Mouse (Mus musculus) embryonic facial prominence, embryonic 13.5 days (tissue): ENCODE results near the gene Cdk5r2. TPM values are rescaled to one million over a fixed set of nuclear protein-coding genes. Genes with fewer than 3 reads are reported as not detected.
"Not testable (repeated sequence)": the region's sequence is repeated elsewhere in the genome, so short reads cannot be mapped to it uniquely, and the experiment has no call there.

Experiments
- ATAC-seq: fragments of 200-750 bp; cut with Nextera tagmentation; 2 replicates; pipeline ENCODE4 v1.8.0; 2017; ENCODE audit warnings: low read depth; ENCODE audit not compliant: insufficient number of reproducible peaks, insufficient read depth, low FRiP score, low TSS enrichment
- H3K27ac ChIP-seq: fragments of 300-500 bp; sonication (generic); 2 replicates; pipeline ENCODE4 v1.5.1; 2015; ENCODE audit warnings: moderate library complexity, mild to moderate bottlenecking, inconsistent platforms
- H3K27me3 ChIP-seq: fragments of 300-500 bp; sonication (generic); 2 replicates; pipeline ENCODE4 v1.6.1; 2015; ENCODE audit warnings: mild to moderate bottlenecking, inconsistent platforms
- H3K36me3 ChIP-seq: fragments of 300-500 bp; sonication (generic); 2 replicates; pipeline ENCODE4 v1.6.1; 2015; ENCODE audit warnings: mild to moderate bottlenecking, inconsistent platforms
- H3K4me1 ChIP-seq: fragments of 300-500 bp; sonication (generic); 2 replicates; pipeline ENCODE4 v1.6.1; 2015; ENCODE audit warnings: inconsistent platforms
- H3K4me2 ChIP-seq: fragments of 300-500 bp; sonication (generic); 2 replicates; pipeline ENCODE4 v1.6.1; 2015; ENCODE audit warnings: moderate library complexity, mild to moderate bottlenecking, inconsistent platforms
- H3K4me3 ChIP-seq: fragments of 300-500 bp; sonication (generic); 2 replicates; pipeline ENCODE4 v1.5.1; 2015; ENCODE audit warnings: mild to moderate bottlenecking, inconsistent platforms
- H3K9ac ChIP-seq: fragments of 300-500 bp; sonication (generic); 2 replicates; pipeline ENCODE4 v1.6.1; 2015; ENCODE audit warnings: mild to moderate bottlenecking, inconsistent platforms
- H3K9me3 ChIP-seq: fragments of 300-500 bp; sonication (generic); 2 replicates; pipeline ENCODE4 v1.6.1; 2016; ENCODE audit warnings: inconsistent platforms
- WGBS: fragments of 180-500 bp; shearing (Covaris S2); methylation state at CpG from one replicate; pipeline ENCODE4 v1.1.7; 2015; ENCODE audit warnings: mixed read lengths; 5-methylcytosine and 5-hydroxymethylcytosine counted together
- polyA plus RNA-seq: library from polyadenylated mRNA; unstranded; fragments of >200 nt; fragmentation: Nextera tagmentation; extraction: Ambion mirVana; gene quantifications from 2 replicates; pipeline ENCODE4 v1.2.1, GENCODE M21; 2015

Gene Cdk5r2
- 0.10 and 0.14 TPM in 2 replicates for polyA plus RNA-seq

- Histone ChIP-seq H3K9me3 (no peaks in the 10 kb centered on the region), H3K4me1 (peaks cover 39% of the 10 kb centered on the region), H3K4me2 (peak within 1 kb of the TSS; percentile 98), H3K9ac (peak within 1 kb of the TSS; percentile 69), H3K36me3 (no peaks in the 10 kb centered on the region), H3K4me3 (peak within 1 kb of the TSS; percentile 65), H3K27ac (no peak within 1 kb of the TSS), H3K27me3 (peaks cover 98% of the 10 kb centered on the region)
- ATAC-seq, result peak; percentile 87
- 2% methylated on average over 39 of the region's 39 CpGs for WGBS
Measured at GRCm38 (mm10) chr1:74854306-74855056, at the start of gene Cdk5r2. Cdk5r2 (plus strand) TSS chr1:74854934.

GRCm38 (mm10) chr1:74805340-74805835, 49.3 kb upstream of the Cdk5r2 start:
- peaks cover 66% of the 10 kb centered on the region for H3K4me1 ChIP-seq
- WGBS, result 8% methylated on average over 4 of the region's 4 CpGs
- ATAC-seq, result no peak
- no peaks in the 10 kb centered on the region for H3K9me3 ChIP-seq
- no peak overlapping the region for H3K4me2 ChIP-seq
- peaks cover 97% of the 10 kb centered on the region for H3K27me3 ChIP-seq
- no peak overlapping the region for H3K4me3 ChIP-seq
- peak overlapping the region; percentile 28; the same call in 1 of the 2 replicates for H3K27ac ChIP-seq
- H3K9ac ChIP-seq, result no peak overlapping the region
- H3K36me3 ChIP-seq, result no peaks in the 10 kb centered on the region

- ATAC-seq, result no peak
- Histone ChIP-seq H3K4me3 (no peak overlapping the region), H3K9me3 (no peaks in the 10 kb centered on the region), H3K27me3 (peaks cover 93% of the 10 kb centered on the region), H3K9ac (no peak overlapping the region), H3K4me1 (peaks cover 62% of the 10 kb centered on the region), H3K4me2 (peak overlapping the region; percentile 62; the same call in 1 of the 2 replicates), H3K27ac (peak overlapping the region; percentile 28; the same call in 1 of the 2 replicates), H3K36me3 (no peaks in the 10 kb centered on the region)
- WGBS, result 8% methylated on average over 5 of the region's 5 CpGs
Measured at GRCm38 (mm10) chr1:74805843-74806242, 48.9 kb upstream of the Cdk5r2 start.

GRCm38 (mm10) chr1:74806360-74807311, 48.1 kb upstream of the Cdk5r2 start:
- peaks cover 93% of the 10 kb centered on the region for H3K27me3 ChIP-seq
- peak overlapping the region; percentile 62 for H3K4me2 ChIP-seq
- peak overlapping the region; percentile 33 for H3K4me3 ChIP-seq
- ATAC-seq, result no peak
- peak overlapping the region; percentile 69 for H3K27ac ChIP-seq
- no peaks in the 10 kb centered on the region for H3K36me3 ChIP-seq
- peak overlapping the region; percentile 49; the same call in 1 of the 2 replicates for H3K9ac ChIP-seq
- H3K9me3 ChIP-seq, result no peaks in the 10 kb centered on the region
- H3K4me1 ChIP-seq, result peaks cover 59% of the 10 kb centered on the region
- under 1% methylated on average over 37 of the region's 38 CpGs for WGBS

GRCm38 (mm10) chr1:74807551-74808071, 47.1 kb upstream of the Cdk5r2 start:
- Histone ChIP-seq H3K4me3 (peak overlapping the region; percentile 33), H3K9me3 (no peaks in the 10 kb centered on the region), H3K27ac (peak overlapping the region; percentile 69), H3K4me1 (peaks cover 56% of the 10 kb centered on the region), H3K9ac (peak overlapping the region; percentile 27; the same call in 1 of the 2 replicates), H3K4me2 (peak overlapping the region; percentile 62), H3K36me3 (no peaks in the 10 kb centered on the region), H3K27me3 (peaks cover 88% of the 10 kb centered on the region)
- WGBS, result 4% methylated on average over 23 of the region's 23 CpGs
- ATAC-seq, result peak; percentile 15; the same call in 1 of the 2 replicates

GRCm38 (mm10) chr1:74808078-74808477, 46.7 kb upstream of the Cdk5r2 start:
- H3K36me3 ChIP-seq, result no peaks in the 10 kb centered on the region
- H3K27ac ChIP-seq, result peak overlapping the region; percentile 69; the same call in 1 of the 2 replicates
- no peaks in the 10 kb centered on the region for H3K9me3 ChIP-seq
- H3K4me1 ChIP-seq, result peaks cover 51% of the 10 kb centered on the region
- under 1% methylated on average over 16 of the region's 16 CpGs for WGBS
- peak overlapping the region; percentile 62 for H3K4me2 ChIP-seq
- ATAC-seq, result peak; percentile 81
- peak overlapping the region; percentile 33 for H3K4me3 ChIP-seq
- H3K9ac ChIP-seq, result peak overlapping the region; percentile 51
- H3K27me3 ChIP-seq, result peaks cover 83% of the 10 kb centered on the region

- H3K36me3 ChIP-seq, result no peaks in the 10 kb centered on the region
- ATAC-seq, result no peak
- WGBS, result 56% methylated on average over 10 of the region's 10 CpGs
- H3K27me3 ChIP-seq, result peaks cover 74% of the 10 kb centered on the region
- H3K9me3 ChIP-seq, result no peaks in the 10 kb centered on the region
- H3K27ac ChIP-seq, result no peak overlapping the region
- H3K4me2 ChIP-seq, result no peak overlapping the region
- no peak overlapping the region for H3K9ac ChIP-seq
- no peak overlapping the region for H3K4me3 ChIP-seq
- H3K4me1 ChIP-seq, result peaks cover 42% of the 10 kb centered on the region
Measured at GRCm38 (mm10) chr1:74809007-74809406, 45.7 kb upstream of the Cdk5r2 start.

GRCm38 (mm10) chr1:74814931-74815647, 39.6 kb upstream of the Cdk5r2 start:
- Histone ChIP-seq H3K4me2 (no peak overlapping the region), H3K9me3 (no peaks in the 10 kb centered on the region), H3K27ac (no peak overlapping the region), H3K4me1 (peaks cover 5% of the 10 kb centered on the region; the same call in 1 of the 2 replicates), H3K9ac (no peak overlapping the region), H3K4me3 (no peak overlapping the region), H3K36me3 (no peaks in the 10 kb centered on the region), H3K27me3 (peaks cover 15% of the 10 kb centered on the region)
- WGBS, result 69% methylated on average over 9 of the region's 9 CpGs
- no peak for ATAC-seq

- H3K36me3 ChIP-seq, H3K4me2 ChIP-seq, H3K4me1 ChIP-seq, H3K9me3 ChIP-seq, H3K27ac ChIP-seq, ATAC-seq, H3K9ac ChIP-seq, H3K4me3 ChIP-seq: not testable (repeated sequence)
- peaks cover 11% of the 10 kb centered on the region for H3K27me3 ChIP-seq
- 88% methylated on average over 6 of the region's 6 CpGs for WGBS
Measured at GRCm38 (mm10) chr1:74815965-74816364, 38.8 kb upstream of the Cdk5r2 start.

- H3K4me3 ChIP-seq, result peak overlapping the region; percentile 76
- no peaks in the 10 kb centered on the region for H3K9me3 ChIP-seq
- peak overlapping the region; percentile 86 for H3K9ac ChIP-seq
- H3K27me3 ChIP-seq, result peaks cover 4% of the 10 kb centered on the region
- peak overlapping the region; percentile 70 for H3K4me2 ChIP-seq
- H3K27ac ChIP-seq, result peak overlapping the region; percentile 95
- ATAC-seq, result peak; percentile 53
- H3K4me1 ChIP-seq, result peaks cover 5% of the 10 kb centered on the region; the same call in 1 of the 2 replicates
- H3K36me3 ChIP-seq, result no peaks in the 10 kb centered on the region
- WGBS, result 4% methylated on average over 38 of the region's 38 CpGs
Measured at GRCm38 (mm10) chr1:74816612-74817199, 38.0 kb upstream of the Cdk5r2 start.
